Mouse (Mus musculus): Measurements from ENCODE around the gene Rnd2.

GRCm38 (mm10) chr11:101431327-101431726 is 33.5 kb upstream of the Rnd2 start:
- no peak for TF ChIP-seq POLR2A (IDR thresholded peaks at IDR 0.05; ENCODE audit: low read depth, low read length)
- no peak for TF ChIP-seq KAT2A (IDR thresholded peaks at IDR 0.05; ENCODE audit: insufficient replicate concordance, low read length)
- TF ChIP-seq ZC3H11A (IDR thresholded peaks at IDR 0.05; ENCODE audit: low read depth, low read length), result no peak
- TF ChIP-seq MEF2A (IDR thresholded peaks at IDR 0.05; ENCODE audit: borderline replicate concordance, low read depth, low read length), result no peak
